Mouse (Mus musculus) forebrain, embryonic 11.5 days (tissue): ENCODE measurements around the gene Gab2. TPM values are rescaled to one million over a fixed set of nuclear protein-coding genes. Genes with fewer than 3 reads are reported as not detected.

Source experiments
- ATAC-seq: fragments of 200-750 bp; cut with Nextera tagmentation; replicated peaks from 2 replicates; pipeline ENCODE4 v1.8.0; 2017; ENCODE audit warnings: moderate TSS enrichment; ENCODE audit not compliant: low FRiP score
- DNase-seq: peaks from one replicate; pipeline ENCODE4 v3.0.0-alpha.2; 2017; ENCODE audit warnings: low spot score
- H3K27ac ChIP-seq: fragments of 300-500 bp; sonication (generic); 2 replicates; pipeline ENCODE4 v1.5.1; 2014; ENCODE audit warnings: low read depth, low read length
- H3K27me3 ChIP-seq: fragments of 300-500 bp; sonication (generic); 2 replicates; pipeline ENCODE4 v1.6.1; 2014; ENCODE audit warnings: mild to moderate bottlenecking, low read length, mixed read lengths; ENCODE audit not compliant: control insufficient read depth, insufficient read depth
- H3K36me3 ChIP-seq: fragments of 300-500 bp; sonication (generic); 2 replicates; pipeline ENCODE4 v1.6.1; 2014; ENCODE audit warnings: mild to moderate bottlenecking, low read length, moderate library complexity, mixed read lengths; ENCODE audit not compliant: control insufficient read depth, insufficient read depth
- H3K4me1 ChIP-seq: fragments of 300-500 bp; sonication (generic); replicated peaks from 2 replicates; pipeline ENCODE4 v1.6.1; 2014; ENCODE audit warnings: low read length, mixed read lengths; ENCODE audit not compliant: control insufficient read depth, insufficient read depth
- H3K4me2 ChIP-seq: fragments of 300-500 bp; sonication (generic); 2 replicates; pipeline ENCODE4 v1.6.1; 2014; ENCODE audit warnings: low read depth, mild to moderate bottlenecking, low read length, moderate library complexity, mixed read lengths; ENCODE audit not compliant: severe bottlenecking
- H3K4me3 ChIP-seq: fragments of 300-500 bp; sonication (generic); 2 replicates; pipeline ENCODE4 v1.5.1; 2014; ENCODE audit warnings: low read depth, low read length
- H3K9ac ChIP-seq: fragments of 300-500 bp; sonication (generic); 2 replicates; pipeline ENCODE4 v1.6.1; 2014; ENCODE audit warnings: low read length
- H3K9me3 ChIP-seq: fragments of 300-500 bp; sonication (generic); 2 replicates; pipeline ENCODE4 v1.6.1; 2016; ENCODE audit warnings: low read length, mixed read lengths; ENCODE audit not compliant: control insufficient read depth
- WGBS: fragments of 180-500 bp; shearing (Covaris S2); extraction: QIAGEN DNeasy Blood & Tissue Kit; methylation state at CpG from one replicate; pipeline ENCODE4 v1.1.7; 2014; 5-methylcytosine and 5-hydroxymethylcytosine counted together
- polyA plus RNA-seq: library from polyadenylated mRNA; unstranded; fragments of >200 nt; fragmentation: Nextera tagmentation; extraction: Ambion mirVana; gene quantifications from 2 replicates; pipeline ENCODE4 v1.2.1, GENCODE M21; 2014

Gene Gab2
- polyA plus RNA-seq, 1 experiment from 2014 or later, result 8.1 TPM

DNA sequence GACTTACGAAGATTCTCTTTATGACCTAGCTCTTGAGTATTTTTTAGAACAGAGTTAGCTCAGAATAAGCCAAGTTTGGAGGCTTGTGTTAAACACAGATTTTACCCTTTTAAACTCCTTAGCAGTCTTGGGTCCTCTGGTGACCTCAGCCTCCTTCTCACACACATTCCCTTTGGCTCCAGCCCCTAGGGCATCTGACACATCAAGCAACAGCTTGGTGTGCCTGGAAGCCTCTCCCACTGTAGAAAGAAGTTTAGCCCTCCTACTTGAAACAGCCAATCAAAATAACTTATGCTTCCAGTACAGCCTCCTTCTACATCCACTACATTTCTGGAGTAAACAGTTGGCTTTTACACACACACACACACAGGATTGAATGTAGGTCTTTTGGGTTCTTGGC lies 2.8 kb downstream of the Gab2 start:
- Histone ChIP-seq H3K9me3 (no peaks in the 10 kb centered on the region), H3K4me1 (peaks cover 7% of the 10 kb centered on the region), H3K4me3 (no peak overlapping the region), H3K4me2 (no peak overlapping the region), H3K9ac (no peak overlapping the region), H3K27me3 (no peaks in the 10 kb centered on the region), H3K36me3 (no peaks in the 10 kb centered on the region), H3K27ac (no peak overlapping the region)
- 97% methylated on average over 1 of the region's 1 CpGs for WGBS
- ATAC-seq, result no peak
- DNase-seq, result no peak

DNA sequence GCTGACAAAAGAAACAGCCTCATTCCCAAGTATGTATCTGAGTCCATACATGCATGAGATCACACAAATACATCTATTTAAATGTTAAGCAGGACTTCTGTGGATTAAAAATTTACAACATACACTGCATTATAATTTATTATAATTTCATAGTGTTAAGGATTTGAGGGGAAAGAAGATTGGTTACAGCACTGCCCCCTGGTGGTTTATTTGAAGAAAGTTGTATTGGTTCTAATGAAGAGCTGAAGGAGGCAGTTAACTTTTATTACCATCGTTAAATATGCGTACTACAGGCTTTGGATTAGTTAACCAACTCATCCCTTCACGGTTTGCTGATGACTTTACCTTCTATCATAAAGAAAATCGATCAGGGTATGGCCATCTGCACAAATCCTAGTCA lies 3.9 kb downstream of the Gab2 start:
- no peak overlapping the region for H3K4me3 ChIP-seq
- H3K9ac ChIP-seq, result no peak overlapping the region
- ATAC-seq (no peak), DNase-seq (no peak)
- H3K4me2 ChIP-seq, result no peak overlapping the region
- WGBS, result 14% methylated on average over 4 of the region's 4 CpGs
- H3K27me3 ChIP-seq, result no peaks in the 10 kb centered on the region
- no peak overlapping the region for H3K27ac ChIP-seq
- peaks cover 7% of the 10 kb centered on the region for H3K4me1 ChIP-seq
- H3K9me3 ChIP-seq, result no peaks in the 10 kb centered on the region
- no peaks in the 10 kb centered on the region for H3K36me3 ChIP-seq

DNA sequence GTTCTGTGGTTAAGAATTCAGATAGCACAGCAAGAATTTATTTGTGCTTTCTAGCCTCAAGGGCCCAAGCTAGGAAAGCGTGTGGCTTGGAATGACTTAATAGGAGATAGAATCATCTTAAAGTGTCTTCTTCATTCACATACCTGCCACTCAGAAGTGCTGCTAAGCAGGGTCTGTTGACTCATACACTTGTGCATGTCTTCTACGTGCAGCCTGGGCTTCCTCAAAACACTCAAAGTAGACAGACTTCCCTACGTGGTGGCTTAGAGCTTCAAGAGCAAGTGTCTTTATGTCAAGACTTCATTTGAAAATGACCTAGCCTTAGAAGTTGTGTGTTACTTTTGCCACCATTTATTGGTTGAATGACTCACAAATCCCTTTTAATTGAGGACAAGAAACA lies 12.9 kb downstream of the Gab2 start:
- H3K9me3 ChIP-seq, result no peaks in the 10 kb centered on the region
- DNase-seq, result no peak
- ATAC-seq, result no peak
- no peak overlapping the region for H3K4me2 ChIP-seq
- no peaks in the 10 kb centered on the region for H3K36me3 ChIP-seq
- H3K4me1 ChIP-seq, result no peaks in the 10 kb centered on the region
- H3K27ac ChIP-seq, result no peak overlapping the region
- H3K27me3 ChIP-seq, result no peaks in the 10 kb centered on the region
- H3K4me3 ChIP-seq, result no peak overlapping the region
- WGBS, result 82% methylated on average over 3 of the region's 3 CpGs
- H3K9ac ChIP-seq, result no peak overlapping the region

DNA sequence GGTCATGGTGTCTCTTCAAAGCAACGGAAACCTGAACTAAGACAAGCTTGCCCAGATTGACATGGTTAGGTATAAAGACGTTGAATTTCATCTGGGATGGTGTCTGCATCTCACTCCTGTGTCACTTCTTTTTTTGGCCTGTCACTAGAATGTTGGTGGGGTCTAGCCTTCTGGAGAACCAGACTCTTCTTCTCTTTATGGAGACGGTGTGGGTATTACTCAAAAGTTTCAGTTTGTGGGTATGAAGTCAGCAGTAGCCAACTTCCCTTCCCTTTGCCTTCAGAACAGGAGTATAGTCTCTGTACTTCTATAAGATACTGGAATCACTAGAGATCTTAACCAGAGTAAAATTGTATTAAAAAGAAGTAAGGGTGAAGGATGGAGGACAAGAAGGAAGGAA lies 26.7 kb downstream of the Gab2 start:
- Histone ChIP-seq H3K4me2 (no peak overlapping the region), H3K27me3 (no peaks in the 10 kb centered on the region), H3K4me1 (no peaks in the 10 kb centered on the region), H3K9ac (no peak overlapping the region), H3K4me3 (no peak overlapping the region), H3K27ac (no peak overlapping the region), H3K36me3 (no peaks in the 10 kb centered on the region), H3K9me3 (no peaks in the 10 kb centered on the region)
- ATAC-seq (no peak), DNase-seq (no peak)
- WGBS, result 87% methylated on average over 3 of the region's 3 CpGs

DNA sequence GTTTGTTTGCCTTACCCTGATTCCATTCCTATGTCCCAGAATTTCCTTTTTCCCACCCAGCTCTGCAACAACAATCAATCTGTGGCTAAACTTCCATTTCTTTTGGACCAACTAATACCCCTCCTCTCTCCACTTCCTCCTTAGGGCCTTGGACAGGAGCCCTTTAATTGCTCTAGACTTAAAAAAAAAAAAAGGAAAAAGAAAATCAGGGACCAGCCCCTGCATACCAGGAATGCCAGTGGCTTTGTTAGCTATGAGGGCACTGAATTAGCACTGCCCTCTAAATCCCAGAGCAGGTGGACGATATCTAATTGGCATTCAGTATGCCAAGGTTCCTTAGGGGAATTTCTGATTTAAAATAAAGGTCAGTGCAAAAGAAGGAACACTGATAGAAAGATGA lies 47.6 kb downstream of the Gab2 start:
- H3K4me1 ChIP-seq, result no peaks in the 10 kb centered on the region
- no peak overlapping the region for H3K27ac ChIP-seq
- H3K9ac ChIP-seq, result no peak overlapping the region
- 19% methylated on average over 1 of the region's 1 CpGs for WGBS
- no peak overlapping the region for H3K4me2 ChIP-seq
- H3K36me3 ChIP-seq, result no peaks in the 10 kb centered on the region
- ATAC-seq (no peak), DNase-seq (no peak)
- no peak overlapping the region for H3K4me3 ChIP-seq
- H3K27me3 ChIP-seq, result no peaks in the 10 kb centered on the region
- H3K9me3 ChIP-seq, result no peaks in the 10 kb centered on the region

DNA sequence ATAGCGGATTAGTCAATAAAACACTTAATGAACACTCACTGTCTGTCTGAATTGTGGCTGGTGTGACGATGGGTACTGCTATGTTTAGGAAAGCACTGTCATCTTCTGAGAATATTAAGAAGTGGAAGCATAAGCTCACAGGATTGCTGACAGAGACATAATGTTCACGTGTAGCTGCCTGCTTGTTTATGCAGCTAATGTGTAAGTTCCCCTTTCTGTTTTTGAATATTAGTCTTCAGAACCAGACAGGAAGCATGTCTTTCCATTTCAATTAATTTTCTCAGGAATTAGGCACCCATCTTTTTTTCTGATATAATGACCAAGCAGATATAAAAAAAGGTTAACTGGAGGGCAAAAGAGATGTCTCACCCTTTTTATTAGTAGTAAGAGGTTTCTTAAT lies 55.1 kb downstream of the Gab2 start:
- no peak for ATAC-seq
- Histone ChIP-seq H3K36me3 (no peaks in the 10 kb centered on the region), H3K4me1 (no peaks in the 10 kb centered on the region), H3K27ac (no peak overlapping the region), H3K9ac (no peak overlapping the region), H3K27me3 (no peaks in the 10 kb centered on the region), H3K4me2 (no peak overlapping the region), H3K9me3 (no peaks in the 10 kb centered on the region; the same call in 1 of the 2 replicates), H3K4me3 (no peak overlapping the region)
- no peak for DNase-seq
- 82% methylated on average over 3 of the region's 3 CpGs for WGBS

DNA sequence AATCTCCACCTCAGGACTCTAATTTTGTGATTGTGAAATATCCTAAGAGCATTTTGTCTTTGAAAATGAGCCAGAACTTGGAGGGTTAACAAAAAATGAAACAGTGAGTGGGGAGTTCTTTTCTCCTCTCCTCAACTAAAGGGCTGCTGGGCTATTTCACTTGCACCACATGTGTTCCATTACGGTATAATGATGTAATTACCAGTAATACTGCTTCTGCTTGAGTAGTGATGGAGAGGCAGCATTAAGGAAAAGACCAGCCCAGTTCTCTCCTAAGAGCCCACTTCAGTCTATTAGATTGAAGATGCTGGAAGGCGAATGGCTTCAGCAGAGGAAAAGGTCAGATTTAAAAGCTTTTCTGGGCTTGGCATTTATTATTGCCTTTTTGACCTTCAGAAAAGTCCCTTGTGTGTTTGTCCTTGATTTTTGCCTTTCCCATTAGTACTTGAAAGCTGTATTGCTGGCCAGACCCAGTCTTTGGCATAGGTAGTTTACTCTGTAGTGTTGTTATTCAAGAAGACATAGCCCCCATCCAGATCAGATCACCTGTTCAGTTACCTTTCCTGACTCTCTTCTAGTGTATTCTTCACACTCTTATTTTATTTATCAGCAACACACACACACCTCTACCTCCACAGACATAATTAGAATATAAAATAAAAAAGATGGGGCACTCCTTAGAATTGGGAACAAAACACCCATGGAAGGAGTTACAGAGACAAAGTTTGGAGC lies 69.9 kb downstream of the Gab2 start:
- ATAC-seq, result peak; percentile 61; the same call in 1 of the 2 replicates
- WGBS, result 55% methylated on average over 2 of the region's 2 CpGs
- no peaks in the 10 kb centered on the region for H3K9me3 ChIP-seq
- no peaks in the 10 kb centered on the region for H3K4me1 ChIP-seq
- H3K27me3 ChIP-seq, result no peaks in the 10 kb centered on the region
- H3K36me3 ChIP-seq, result no peaks in the 10 kb centered on the region
- no peak overlapping the region for H3K27ac ChIP-seq
- no peak for DNase-seq
- H3K4me2 ChIP-seq, result no peak overlapping the region
- no peak overlapping the region for H3K4me3 ChIP-seq
- H3K9ac ChIP-seq, result no peak overlapping the region

DNA sequence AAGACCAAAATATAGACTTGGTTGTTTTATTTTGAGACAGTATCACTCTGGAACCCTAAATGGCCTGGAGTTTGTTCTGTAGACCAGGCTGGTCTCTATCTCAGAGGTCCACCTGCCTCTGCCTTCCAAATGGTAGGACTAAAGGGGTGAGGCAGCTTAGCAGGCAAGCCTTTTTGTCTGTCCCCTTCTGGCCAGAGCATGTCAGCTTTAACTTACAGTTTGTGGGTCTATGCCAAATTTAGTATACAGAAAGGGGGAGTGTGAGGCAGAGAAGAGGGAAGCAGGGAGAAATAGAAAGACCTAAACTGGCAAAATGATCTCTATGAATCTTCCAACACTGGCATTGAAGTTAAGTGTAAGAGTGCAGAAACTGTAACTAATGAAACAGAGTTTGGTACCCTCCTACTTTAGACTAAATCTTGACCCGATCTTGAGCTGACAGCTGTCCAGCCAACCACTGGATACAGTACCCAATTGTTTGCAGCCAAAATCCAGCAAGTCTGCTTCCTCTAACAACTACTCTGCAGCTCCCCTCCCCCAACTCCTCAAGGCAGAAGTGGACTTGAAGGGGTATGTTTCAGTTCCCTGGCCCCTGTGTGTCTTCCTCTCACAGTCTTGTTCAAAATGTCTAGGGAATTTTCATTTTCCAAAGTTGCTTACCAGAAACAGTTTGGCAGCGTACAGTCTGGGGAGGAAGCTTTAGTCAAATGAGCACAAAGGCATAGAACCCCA lies 73.5 kb downstream of the Gab2 start:
- H3K9me3 ChIP-seq, result no peaks in the 10 kb centered on the region
- no peak overlapping the region for H3K9ac ChIP-seq
- no peaks in the 10 kb centered on the region for H3K27me3 ChIP-seq
- ATAC-seq (no peak), DNase-seq (no peak)
- 65% methylated on average over 2 of the region's 2 CpGs for WGBS
- no peaks in the 10 kb centered on the region for H3K4me1 ChIP-seq
- no peak overlapping the region for H3K4me3 ChIP-seq
- no peaks in the 10 kb centered on the region for H3K36me3 ChIP-seq
- no peak overlapping the region for H3K27ac ChIP-seq
- H3K4me2 ChIP-seq, result no peak overlapping the region

DNA sequence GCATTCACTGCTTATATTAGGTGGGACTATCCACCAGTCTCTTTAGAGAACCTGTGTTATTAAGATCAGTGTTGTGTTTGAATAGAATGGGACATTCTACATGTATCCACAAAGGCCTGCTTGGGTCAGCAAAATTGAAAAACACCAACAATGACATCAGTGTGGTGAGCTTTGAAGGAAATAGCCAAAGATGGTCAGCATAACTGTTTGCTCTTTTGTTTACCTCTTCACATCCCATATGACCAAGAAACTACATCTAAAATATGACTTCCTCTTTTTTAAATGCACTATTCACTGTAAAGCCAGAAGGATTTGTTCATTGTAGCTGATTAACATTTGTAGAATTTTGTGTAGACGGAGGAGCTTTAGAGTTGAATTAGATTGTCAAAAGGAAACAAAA lies 82.9 kb downstream of the Gab2 start:
- DNase-seq, result no peak
- no peaks in the 10 kb centered on the region for H3K27me3 ChIP-seq
- H3K4me2 ChIP-seq, result no peak overlapping the region
- H3K4me3 ChIP-seq, result no peak overlapping the region
- H3K9me3 ChIP-seq, result no peaks in the 10 kb centered on the region
- ATAC-seq, result no peak
- H3K36me3 ChIP-seq, result no peaks in the 10 kb centered on the region
- no peaks in the 10 kb centered on the region for H3K4me1 ChIP-seq
- no peak overlapping the region for H3K27ac ChIP-seq
- no peak overlapping the region for H3K9ac ChIP-seq
- WGBS, result 39% methylated on average over 1 of the region's 1 CpGs
